ENCODE assay signal across 17 mouse cellular contexts in genomic region chr13:109635901-109636520, GRCm38 (mm10).
DNase-seq lines count a peak whose midpoint lies in the region; ATAC-seq and TF ChIP-seq lines count a peak whose summit lies in the region.
"Had no signal": no experiment of that assay in that cellular context is flagged by ENCODE, and none has a peak within 500 bp of the region (broad histone marks: within the 10 kb centered on the region; RNA-seq: fewer than 3 reads in every experiment).

No protein-coding gene starts in this region.

- no peak for DNase-seq in heart, adult 2 months
- peak; percentile 25 for DNase-seq in R1 (ENCODE audit: low read depth, low spot score)
- DNase-seq in lung, postnatal 0 days (ENCODE audit: low spot score): peak; percentile 49
- no peak for DNase-seq in urinary bladder, postnatal 14 days (ENCODE audit: low spot score)
- no peak for DNase-seq in layer of hippocampus, postnatal 25 days (ENCODE audit: extremely low spot score in 1 of 2, low spot score in 1 of 2)
- DNase-seq: gastrocnemius, postnatal 36 days; kidney, postnatal 4 days; lung, embryonic 14.5 days; midbrain, embryonic 14.5 days had no signal

- H3K27ac ChIP-seq in heart, embryonic 16.5 days (ENCODE audit: low read length): no peak overlapping the region
- no peak overlapping the region for H3K27ac ChIP-seq in heart, adult 2 months
- H3K27ac ChIP-seq in intestine, embryonic 16.5 days (ENCODE audit: low read length): peak overlapping the region; percentile 6; the same call in 1 of the 2 replicates
- H3K27ac ChIP-seq in lung, postnatal 0 days (ENCODE audit: low read length): 0 out of 2 replicates have a peak overlapping the region, but pooled peaks have one; percentile 10
- H3K27ac ChIP-seq: embryonic facial prominence, embryonic 15.5 days; forebrain, embryonic 15.5 days; hindbrain, embryonic 10.5 days; left cerebral cortex, adult 2 months; neural tube, embryonic 15.5 days; stomach, postnatal 0 days had no signal

- no peaks in the 10 kb centered on the region for H3K79me2 ChIP-seq in heart, adult 2 months (replicated peaks; ENCODE audit: control insufficient read depth, insufficient read depth, low read length)

- no peak for TF ChIP-seq EP300 in heart, adult 2 months (IDR thresholded peaks at IDR 0.05; ENCODE audit: insufficient read depth, low read depth, low read length)
- no peak for TF ChIP-seq EP300 in lung, postnatal 0 days (IDR thresholded peaks at IDR 0.05)

- no peak for TF ChIP-seq POLR2A in heart, adult 2 months (IDR thresholded peaks at IDR 0.05; ENCODE audit: insufficient read depth, low read depth, low read length)

- intact Hi-C loops in heart, adult 2 months (cut with DNase I): no loop called here

- TF ChIP-seq CTCF in heart, adult 2 months (IDR thresholded peaks at IDR 0.05): no peak
- TF ChIP-seq CTCF in lung, postnatal 0 days (IDR thresholded peaks at IDR 0.05): no peak

- no peaks in the 10 kb centered on the region for H3K36me3 ChIP-seq in heart, embryonic 16.5 days (ENCODE audit: control insufficient read depth, insufficient read depth)
- no peaks in the 10 kb centered on the region for H3K36me3 ChIP-seq in heart, adult 2 months (ENCODE audit: control insufficient read depth, insufficient read depth, low read length)
- no peaks in the 10 kb centered on the region for H3K36me3 ChIP-seq in intestine, embryonic 16.5 days (ENCODE audit: control insufficient read depth, insufficient read depth, low read length)
- no peaks in the 10 kb centered on the region for H3K36me3 ChIP-seq in lung, postnatal 0 days (ENCODE audit: insufficient read depth, low read length)
- H3K36me3 ChIP-seq: embryonic facial prominence, embryonic 15.5 days; forebrain, embryonic 15.5 days; hindbrain, embryonic 10.5 days; neural tube, embryonic 15.5 days had no signal

- H3K27me3 ChIP-seq in heart, embryonic 16.5 days (ENCODE audit: control insufficient read depth, insufficient read depth, low read length): no peaks in the 10 kb centered on the region
- no peaks in the 10 kb centered on the region for H3K27me3 ChIP-seq in heart, adult 2 months (ENCODE audit: control insufficient read depth, insufficient read depth, low read length)
- H3K27me3 ChIP-seq in intestine, embryonic 16.5 days (replicated peaks; ENCODE audit: control insufficient read depth, insufficient read depth, low read length): no peaks in the 10 kb centered on the region
- no peaks in the 10 kb centered on the region for H3K27me3 ChIP-seq in lung, postnatal 0 days (replicated peaks; ENCODE audit: insufficient read depth, low read length)
- H3K27me3 ChIP-seq: forebrain, embryonic 15.5 days; neural tube, embryonic 15.5 days had no signal

- no peak for ATAC-seq in heart, embryonic 16.5 days (replicated peaks; ENCODE audit: extremely low read depth, insufficient read depth, low FRiP score)
- peak; percentile 76 for ATAC-seq in intestine, embryonic 16.5 days
- ATAC-seq in lung, postnatal 0 days: no peak
- ATAC-seq: forebrain, embryonic 15.5 days had no signal

- peak overlapping the region; percentile 8; the same call in 1 of the 2 replicates for H3K4me2 ChIP-seq in heart, embryonic 16.5 days (ENCODE audit: low read depth, low read length)
- H3K4me2 ChIP-seq in intestine, embryonic 16.5 days (ENCODE audit: low read depth, low read length): no peak overlapping the region
- no peak overlapping the region for H3K4me2 ChIP-seq in lung, postnatal 0 days (replicated peaks; ENCODE audit: low read depth, low read length)
- H3K4me2 ChIP-seq: embryonic facial prominence, embryonic 15.5 days; forebrain, embryonic 15.5 days; lung, embryonic 14.5 days; neural tube, embryonic 15.5 days had no signal

- H3K4me1 ChIP-seq in heart, embryonic 16.5 days (ENCODE audit: control insufficient read depth, insufficient read depth, low read length): peaks cover 36% of the 10 kb centered on the region
- H3K4me1 ChIP-seq in heart, adult 2 months (ENCODE audit: control insufficient read depth, insufficient read depth, low read length): peaks cover 1% of the 10 kb centered on the region; the same call in 1 of the 2 replicates
- peaks cover 9% of the 10 kb centered on the region for H3K4me1 ChIP-seq in intestine, embryonic 16.5 days (ENCODE audit: control insufficient read depth, insufficient read depth, low read length)
- peaks cover 10% of the 10 kb centered on the region; the same call in 1 of the 2 replicates for H3K4me1 ChIP-seq in lung, postnatal 0 days (ENCODE audit: insufficient read depth, low read depth, low read length)

- H3K9me3 ChIP-seq in heart, embryonic 16.5 days (replicated peaks; ENCODE audit: control insufficient read depth, low read length): no peaks in the 10 kb centered on the region
- H3K9me3 ChIP-seq in intestine, embryonic 16.5 days (ENCODE audit: control insufficient read depth, low read length): no peaks in the 10 kb centered on the region
- no peaks in the 10 kb centered on the region for H3K9me3 ChIP-seq in lung, postnatal 0 days (ENCODE audit: low read length)
- H3K9me3 ChIP-seq: embryonic facial prominence, embryonic 15.5 days; forebrain, embryonic 15.5 days; hindbrain, embryonic 10.5 days; neural tube, embryonic 15.5 days had no signal

- 0 out of 2 replicates have a peak overlapping the region, but pooled peaks have one; percentile 22 for H3K9ac ChIP-seq in heart, embryonic 16.5 days (ENCODE audit: low read length)
- no peak overlapping the region for H3K9ac ChIP-seq in heart, adult 2 months (ENCODE audit: low read depth, low read length)
- H3K9ac ChIP-seq in intestine, embryonic 16.5 days (ENCODE audit: low read depth, low read length): no peak overlapping the region
- no peak overlapping the region for H3K9ac ChIP-seq in lung, postnatal 0 days (replicated peaks; ENCODE audit: low read depth)
- H3K9ac ChIP-seq: embryonic facial prominence, embryonic 15.5 days; forebrain, embryonic 15.5 days; lung, embryonic 14.5 days; neural tube, embryonic 15.5 days had no signal

- 66% methylated on average over 10 of the region's 10 CpGs for WGBS in heart, embryonic 16.5 days
- 84% methylated on average over 10 of the region's 10 CpGs for WGBS in heart, adult 2 months
- 65% methylated on average over 10 of the region's 10 CpGs for WGBS in intestine, embryonic 16.5 days
- WGBS in lung, postnatal 0 days: 53% methylated on average over 10 of the region's 10 CpGs

- no peak overlapping the region for H3K4me3 ChIP-seq in heart, embryonic 16.5 days (ENCODE audit: low read length)
- no peak overlapping the region for H3K4me3 ChIP-seq in heart, adult 2 months
- no peak overlapping the region for H3K4me3 ChIP-seq in intestine, embryonic 16.5 days (ENCODE audit: low read length)
- H3K4me3 ChIP-seq in lung, postnatal 0 days (ENCODE audit: low read depth, low read length): no peak overlapping the region
- H3K4me3 ChIP-seq: embryonic facial prominence, embryonic 15.5 days; forebrain, embryonic 15.5 days; hindbrain, embryonic 10.5 days; left cerebral cortex, adult 2 months; neural tube, embryonic 15.5 days had no signal

Comparison
In these comparisons a context has a peak if more than half of its experiments do, and no peak if none do; other contexts are left out.
1. H3K27ac ChIP-seq: peak in intestine, embryonic 16.5 days (single experiment) and lung, postnatal 0 days (single experiment); none in heart, embryonic 16.5 days (single experiment) and heart, adult 2 months (single experiment).
2. DNase-seq: peak in R1 (single experiment) and lung, postnatal 0 days (single experiment); none in heart, adult 2 months (0 of 2), urinary bladder, postnatal 14 days (single experiment) and layer of hippocampus, postnatal 25 days (0 of 2).